Mouse (Mus musculus) G1E (cell line): ENCODE results near the gene Golph3l.

Source experiments
- CTCF ChIP-seq: IDR thresholded peaks from 2 replicates; pipeline ENCODE4 v1.5.1; 2012; ENCODE audit warnings: low read depth, low read length, inconsistent platforms, mixed read lengths
- GATA1 ChIP-seq: IDR thresholded peaks from 2 replicates; pipeline ENCODE4 v1.6.1; 2012; ENCODE audit warnings: borderline replicate concordance, low read length, inconsistent platforms, mixed read lengths
- POLR2AphosphoS5 ChIP-seq: IDR thresholded peaks from 2 replicates; pipeline ENCODE4 v1.6.1; 2012; ENCODE audit warnings: low read depth, low read length, inconsistent platforms; ENCODE audit not compliant: insufficient replicate concordance
- TAL1 ChIP-seq: conservative IDR thresholded peaks from 2 replicates; pipeline ENCODE4 v1.6.1; 2012; ENCODE audit warnings: low read depth, low read length, inconsistent platforms, mixed read lengths

- TF ChIP-seq POLR2AphosphoS5 = no peak
- no peak for TF ChIP-seq CTCF
- no peak for TF ChIP-seq TAL1
- no peak for TF ChIP-seq GATA1
Observed at GRCm38 (mm10) chr3:95639694-95640093, 51.0 kb downstream of the Golph3l start.
